Mouse (Mus musculus) stomach, postnatal 0 days (tissue): ENCODE measurements around the gene Cog2. TPM values are rescaled to one million over a fixed set of nuclear protein-coding genes. Genes with fewer than 3 reads are reported as not detected.

Experiments used
- ATAC-seq: fragments of 200-750 bp; cut with Nextera tagmentation; 2 replicates; pipeline ENCODE4 v1.8.0; 2017; ENCODE audit not compliant: low FRiP score, low TSS enrichment
- DNase-seq: peaks from one replicate; pipeline ENCODE4 v3.0.0-alpha.2; 2016; ENCODE audit warnings: low spot score
- H3K27ac ChIP-seq: fragments of 300-500 bp; sonication (generic); replicated peaks from 2 replicates; pipeline ENCODE4 v1.5.1; 2014; ENCODE audit warnings: mild to moderate bottlenecking, control low read depth
- H3K27me3 ChIP-seq: fragments of 300-500 bp; sonication (generic); 2 replicates; pipeline ENCODE4 v1.6.1; 2014; ENCODE audit warnings: low read length; ENCODE audit not compliant: control insufficient read depth, insufficient read depth
- H3K36me3 ChIP-seq: fragments of 300-500 bp; sonication (generic); 2 replicates; pipeline ENCODE4 v1.6.1; 2014; ENCODE audit warnings: low read length, mixed read lengths; ENCODE audit not compliant: control insufficient read depth, insufficient read depth
- H3K4me1 ChIP-seq: fragments of 300-500 bp; sonication (generic); replicated peaks from 2 replicates; pipeline ENCODE4 v1.6.1; 2014; ENCODE audit warnings: antibody characterized with exemption; ENCODE audit not compliant: control insufficient read depth, insufficient read depth
- H3K4me2 ChIP-seq: fragments of 300-500 bp; sonication (generic); replicated peaks from 2 replicates; pipeline ENCODE4 v1.6.1; 2014; ENCODE audit warnings: low read depth, mild to moderate bottlenecking, control low read depth, moderate library complexity
- H3K4me3 ChIP-seq: fragments of 300-500 bp; sonication (generic); 2 replicates; pipeline ENCODE4 v1.5.1; 2014; ENCODE audit warnings: low read depth, low read length, control low read depth
- H3K9ac ChIP-seq: fragments of 300-500 bp; sonication (generic); 2 replicates; pipeline ENCODE4 v1.6.1; 2014; ENCODE audit warnings: mild to moderate bottlenecking, low read length, control low read depth, mixed read lengths
- H3K9me3 ChIP-seq: fragments of 300-500 bp; sonication (generic); 2 replicates; pipeline ENCODE4 v1.6.1; 2016; ENCODE audit warnings: low read length; ENCODE audit not compliant: control insufficient read depth
- CTCF ChIP-seq: IDR thresholded peaks from 2 replicates; pipeline ENCODE4 v1.5.1; 2016; ENCODE audit warnings: antibody characterized with exemption, low read depth, mild to moderate bottlenecking, moderate library complexity
- EP300 ChIP-seq: optimal IDR thresholded peaks from 2 replicates; pipeline ENCODE3; 2016; ENCODE audit warnings: antibody characterized with exemption
- WGBS: fragments of 180-500 bp; shearing (Covaris S2); extraction: QIAGEN DNeasy Blood & Tissue Kit; methylation state at CpG from one replicate; pipeline ENCODE4 v1.1.7; 2014; 5-methylcytosine and 5-hydroxymethylcytosine counted together
- polyA plus RNA-seq: library from polyadenylated mRNA; unstranded; fragments of >200 nt; fragmentation: Nextera tagmentation; extraction: Ambion mirVana; gene quantifications from 2 replicates; pipeline ENCODE4 v1.2.1, GENCODE M21; 2015

Gene Cog2
- polyA plus RNA-seq, 1 experiment from 2014 or later: 23.3 TPM

- no peak for TF ChIP-seq CTCF
- TF ChIP-seq EP300: no peak
- no peak for ATAC-seq
- 70% methylated on average over 8 of the region's 8 CpGs for WGBS
These were observed 12.8 kb upstream of the Cog2 start for GRCm38 (mm10) chr8:124507572-124508320.

DNA sequence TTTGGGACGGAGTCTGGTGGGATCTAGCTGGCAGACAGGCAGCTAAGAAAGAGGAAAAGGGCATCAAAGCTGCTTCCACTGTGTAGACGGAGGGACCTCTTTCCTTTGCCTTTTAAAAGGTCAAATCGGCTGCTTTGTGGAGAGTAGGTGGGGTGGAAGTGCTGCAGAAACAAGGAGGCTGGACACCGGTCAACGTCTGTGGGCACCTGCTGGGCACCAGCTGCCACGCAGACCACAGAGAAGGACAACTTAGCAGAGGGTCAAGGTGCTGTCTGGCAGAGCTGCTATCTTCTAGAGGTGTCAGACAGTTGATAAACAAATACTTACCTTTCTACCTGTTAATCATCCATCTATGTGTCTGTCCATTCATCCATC lies 12.3 kb upstream of the Cog2 start:
- Histone ChIP-seq H3K27me3 (no peaks in the 10 kb centered on the region), H3K4me3 (no peak overlapping the region), H3K4me1 (no peaks in the 10 kb centered on the region), H3K9me3 (no peaks in the 10 kb centered on the region), H3K9ac (no peak overlapping the region), H3K36me3 (no peaks in the 10 kb centered on the region), H3K27ac (no peak overlapping the region), H3K4me2 (no peak overlapping the region)
- no peak for ATAC-seq
- TF ChIP-seq EP300 (no peak), CTCF (no peak)
- DNase-seq: no peak
- 64% methylated on average over 6 of the region's 6 CpGs for WGBS

More at GRCm38 (mm10) chr8:124507572-124508320, 12.8 kb upstream of the Cog2 start:
- H3K4me1 ChIP-seq: no peaks in the 10 kb centered on the region
- H3K4me3 ChIP-seq: no peak overlapping the region
- no peak overlapping the region for H3K27ac ChIP-seq
- no peak overlapping the region for H3K9ac ChIP-seq
- no peaks in the 10 kb centered on the region for H3K27me3 ChIP-seq
- no peaks in the 10 kb centered on the region for H3K9me3 ChIP-seq
- DNase-seq: no peak
- no peak overlapping the region for H3K4me2 ChIP-seq
- no peaks in the 10 kb centered on the region for H3K36me3 ChIP-seq

GRCm38 (mm10) chr8:124509156-124509555 lies 11.4 kb upstream of the Cog2 start:
- 71% methylated on average over 3 of the region's 3 CpGs for WGBS
- no peaks in the 10 kb centered on the region for H3K9me3 ChIP-seq
- no peak overlapping the region for H3K9ac ChIP-seq
- H3K4me3 ChIP-seq: no peak overlapping the region
- DNase-seq (no peak), ATAC-seq (no peak)
- no peaks in the 10 kb centered on the region for H3K36me3 ChIP-seq
- no peaks in the 10 kb centered on the region for H3K4me1 ChIP-seq
- TF ChIP-seq CTCF (no peak), EP300 (no peak)
- no peaks in the 10 kb centered on the region for H3K27me3 ChIP-seq
- H3K27ac ChIP-seq: no peak overlapping the region
- no peak overlapping the region for H3K4me2 ChIP-seq

GRCm38 (mm10) chr8:124516039-124516438 lies 4.5 kb upstream of the Cog2 start:
- Histone ChIP-seq H3K4me2 (no peak overlapping the region), H3K27ac (no peak overlapping the region), H3K36me3 (no peaks in the 10 kb centered on the region), H3K9me3 (no peaks in the 10 kb centered on the region), H3K4me1 (no peaks in the 10 kb centered on the region), H3K27me3 (no peaks in the 10 kb centered on the region), H3K9ac (no peak overlapping the region), H3K4me3 (no peak overlapping the region)
- TF ChIP-seq EP300 (no peak), CTCF (no peak)
- DNase-seq (no peak), ATAC-seq (no peak)
- 62% methylated on average over 3 of the region's 3 CpGs for whole genome bisulfite sequencing

- no peak overlapping the region for H3K9ac ChIP-seq
- ATAC-seq: no peak
These were observed 4.0 kb upstream of the Cog2 start for GRCm38 (mm10) chr8:124516525-124516924.

GRCm38 (mm10) chr8:124517142-124517541 lies 3.4 kb upstream of the Cog2 start:
- DNase-seq: no peak
- 65% methylated on average over 6 of the region's 6 CpGs for WGBS

More at GRCm38 (mm10) chr8:124516525-124516924, 4.0 kb upstream of the Cog2 start:
- DNase-seq: no peak
- WGBS: 64% methylated on average over 6 of the region's 6 CpGs
- H3K4me3 ChIP-seq: no peak overlapping the region
- TF ChIP-seq CTCF (no peak), EP300 (no peak)
- no peaks in the 10 kb centered on the region for H3K9me3 ChIP-seq
- H3K27ac ChIP-seq: no peak overlapping the region
- H3K4me2 ChIP-seq: no peak overlapping the region
- H3K27me3 ChIP-seq: no peaks in the 10 kb centered on the region
- peaks cover 2% of the 10 kb centered on the region; the same call in 1 of the 2 replicates for H3K4me1 ChIP-seq
- no peaks in the 10 kb centered on the region for H3K36me3 ChIP-seq

More at GRCm38 (mm10) chr8:124517142-124517541, 3.4 kb upstream of the Cog2 start:
- Histone ChIP-seq H3K4me2 (no peak overlapping the region), H3K27ac (no peak overlapping the region), H3K4me3 (no peak overlapping the region), H3K4me1 (peaks cover 5% of the 10 kb centered on the region; the same call in 1 of the 2 replicates), H3K9ac (no peak overlapping the region), H3K36me3 (no peaks in the 10 kb centered on the region), H3K9me3 (no peaks in the 10 kb centered on the region), H3K27me3 (no peaks in the 10 kb centered on the region)
- TF ChIP-seq EP300 (no peak), CTCF (no peak)
- ATAC-seq: no peak
